Mouse (Mus musculus) forebrain, embryonic 14.5 days (tissue): Measurements from ENCODE around the gene Sipa1l1. TPM values are rescaled to one million over a fixed set of nuclear protein-coding genes. Genes with fewer than 3 reads are reported as not detected.
A peak's percentile ranks its signal among the peaks of the same experiment; 100 is the strongest.

Source experiments
- ATAC-seq: fragments of 200-750 bp; cut with Nextera tagmentation; 2 replicates; pipeline ENCODE4 v1.8.0; 2017; ENCODE audit warnings: mild to moderate bottlenecking, moderate library complexity
- DNase-seq: peaks from one replicate; pipeline ENCODE4 v3.0.0-alpha.2; 2015; ENCODE audit warnings: low spot score
- H3K27ac ChIP-seq: fragments of 300-500 bp; sonication (generic); 2 replicates; pipeline ENCODE4 v1.5.1; 2014; ENCODE audit warnings: low read depth, mild to moderate bottlenecking, control low read depth, low read length, moderate library complexity
- H3K27me3 ChIP-seq: fragments of 300-500 bp; sonication (generic); replicated peaks from 2 replicates; pipeline ENCODE4 v1.6.1; 2014; ENCODE audit warnings: low read length, control low read depth, mixed read lengths; ENCODE audit not compliant: control insufficient read depth, insufficient read depth
- H3K36me3 ChIP-seq: fragments of 300-500 bp; sonication (generic); 2 replicates; pipeline ENCODE4 v1.6.1; 2014; ENCODE audit warnings: low read length, control low read depth; ENCODE audit not compliant: control insufficient read depth, insufficient read depth
- H3K4me1 ChIP-seq: fragments of 300-500 bp; sonication (generic); 2 replicates; pipeline ENCODE4 v1.6.1; 2014; ENCODE audit warnings: antibody characterized with exemption, low read length, control low read depth; ENCODE audit not compliant: control insufficient read depth, insufficient read depth
- H3K4me2 ChIP-seq: fragments of 300-500 bp; sonication (generic); 2 replicates; pipeline ENCODE4 v1.6.1; 2014; ENCODE audit warnings: mild to moderate bottlenecking, control low read depth, low read length
- H3K4me3 ChIP-seq: fragments of 300-500 bp; sonication (generic); 2 replicates; pipeline ENCODE4 v1.5.1; 2014; ENCODE audit warnings: low read depth, low read length, control low read depth
- H3K9ac ChIP-seq: fragments of 300-500 bp; sonication (generic); 2 replicates; pipeline ENCODE4 v1.6.1; 2014; ENCODE audit warnings: mild to moderate bottlenecking, low read length, control low read depth, moderate library complexity
- H3K9me3 ChIP-seq: fragments of 300-500 bp; sonication (generic); replicated peaks from 2 replicates; pipeline ENCODE4 v1.6.1; 2016; ENCODE audit warnings: low read length, control low read depth, mixed read lengths; ENCODE audit not compliant: control insufficient read depth
- WGBS: fragments of 180-500 bp; shearing (Covaris S2); extraction: QIAGEN DNeasy Blood & Tissue Kit; methylation state at CpG from one replicate; pipeline ENCODE4 v1.1.7; 2014; 5-methylcytosine and 5-hydroxymethylcytosine counted together
- polyA plus RNA-seq: library from polyadenylated mRNA; unstranded; fragments of >200 nt; fragmentation: Nextera tagmentation; extraction: Ambion mirVana; gene quantifications from 2 replicates; pipeline ENCODE4 v1.2.1, GENCODE M21; 2014

The Sipa1l1 gene
- polyA plus RNA-seq, 1 experiment from 2014 or later, result 13.5 TPM

GRCm38 (mm10) chr12:82469706-82470361 lies 300.7 kb downstream of the Sipa1l1 start:
- peak overlapping the region; percentile 61 for H3K9ac ChIP-seq
- no peaks in the 10 kb centered on the region for H3K27me3 ChIP-seq
- 5% methylated on average over 12 of the region's 12 CpGs for WGBS
- DNase-seq, result peak; percentile 94
- H3K9me3 ChIP-seq, result no peaks in the 10 kb centered on the region
- 0 out of 2 replicates have a peak overlapping the region, but pooled peaks have one; percentile 50 for H3K27ac ChIP-seq
- peak overlapping the region; percentile 92 for H3K4me2 ChIP-seq
- no peaks in the 10 kb centered on the region for H3K36me3 ChIP-seq
- peak overlapping the region; percentile 49 for H3K4me3 ChIP-seq
- peak; percentile 90 for ATAC-seq
- no peaks in the 10 kb centered on the region for H3K4me1 ChIP-seq

GRCm38 (mm10) chr12:82470362-82470936 lies 301.3 kb downstream of the Sipa1l1 start:
- peak overlapping the region; percentile 50; the same call in 1 of the 2 replicates for H3K27ac ChIP-seq
- peak overlapping the region; percentile 61 for H3K9ac ChIP-seq
- peak; percentile 96 for DNase-seq
- 2% methylated on average over 18 of the region's 18 CpGs for WGBS
- ATAC-seq, result peak; percentile 95
- H3K4me2 ChIP-seq, result peak overlapping the region; percentile 92
- peak overlapping the region; percentile 49 for H3K4me3 ChIP-seq
- no peaks in the 10 kb centered on the region for H3K27me3 ChIP-seq
- no peaks in the 10 kb centered on the region for H3K4me1 ChIP-seq
- no peaks in the 10 kb centered on the region for H3K36me3 ChIP-seq
- H3K9me3 ChIP-seq, result no peaks in the 10 kb centered on the region

GRCm38 (mm10) chr12:82472796-82473195 lies 303.7 kb downstream of the Sipa1l1 start:
- no peak for DNase-seq
- no peaks in the 10 kb centered on the region for H3K9me3 ChIP-seq
- no peak for ATAC-seq
- H3K27me3 ChIP-seq, result no peaks in the 10 kb centered on the region
- no peak overlapping the region for H3K4me2 ChIP-seq
- H3K36me3 ChIP-seq, result no peaks in the 10 kb centered on the region
- H3K4me3 ChIP-seq, result no peak overlapping the region
- no peak overlapping the region for H3K9ac ChIP-seq
- no peaks in the 10 kb centered on the region for H3K4me1 ChIP-seq
- H3K27ac ChIP-seq, result no peak overlapping the region
- 86% methylated on average over 3 of the region's 3 CpGs for WGBS

GRCm38 (mm10) chr12:82473238-82473637 lies 304.1 kb downstream of the Sipa1l1 start:
- WGBS, result 87% methylated on average over 4 of the region's 4 CpGs
- DNase-seq, result no peak

GRCm38 (mm10) chr12:82474409-82474808 lies 305.3 kb downstream of the Sipa1l1 start:
- no peak overlapping the region for H3K27ac ChIP-seq
- no peak for ATAC-seq
- H3K9me3 ChIP-seq, result no peaks in the 10 kb centered on the region
- 89% methylated on average over 4 of the region's 4 CpGs for WGBS
- H3K4me3 ChIP-seq, result no peak overlapping the region
- H3K4me2 ChIP-seq, result no peak overlapping the region
- no peaks in the 10 kb centered on the region for H3K4me1 ChIP-seq
- no peaks in the 10 kb centered on the region for H3K36me3 ChIP-seq
- DNase-seq, result no peak
- H3K27me3 ChIP-seq, result no peaks in the 10 kb centered on the region
- H3K9ac ChIP-seq, result no peak overlapping the region

More at GRCm38 (mm10) chr12:82473238-82473637, 304.1 kb downstream of the Sipa1l1 start:
- Histone ChIP-seq H3K27ac (no peak overlapping the region), H3K4me2 (no peak overlapping the region), H3K9me3 (no peaks in the 10 kb centered on the region), H3K36me3 (no peaks in the 10 kb centered on the region), H3K4me1 (no peaks in the 10 kb centered on the region), H3K9ac (no peak overlapping the region), H3K27me3 (no peaks in the 10 kb centered on the region), H3K4me3 (no peak overlapping the region)
- no peak for ATAC-seq

- no peak for ATAC-seq
- 88% methylated on average over 10 of the region's 10 CpGs for WGBS
- H3K4me3 ChIP-seq, result no peak overlapping the region
Observed at GRCm38 (mm10) chr12:82476028-82476427, 306.9 kb downstream of the Sipa1l1 start.

GRCm38 (mm10) chr12:82476580-82476979 lies 307.5 kb downstream of the Sipa1l1 start:
- H3K9me3 ChIP-seq, result no peaks in the 10 kb centered on the region
- H3K9ac ChIP-seq, result no peak overlapping the region
- no peak overlapping the region for H3K27ac ChIP-seq
- H3K4me2 ChIP-seq, result no peak overlapping the region
- ATAC-seq (no peak), DNase-seq (no peak)
- H3K4me3 ChIP-seq, result no peak overlapping the region
- no peaks in the 10 kb centered on the region for H3K27me3 ChIP-seq
- no peaks in the 10 kb centered on the region for H3K36me3 ChIP-seq
- H3K4me1 ChIP-seq, result no peaks in the 10 kb centered on the region
- WGBS, result 54% methylated on average over 2 of the region's 2 CpGs

More at GRCm38 (mm10) chr12:82476028-82476427, 306.9 kb downstream of the Sipa1l1 start:
- no peaks in the 10 kb centered on the region for H3K4me1 ChIP-seq
- no peak overlapping the region for H3K4me2 ChIP-seq
- DNase-seq, result no peak
- H3K9me3 ChIP-seq, result no peaks in the 10 kb centered on the region
- H3K9ac ChIP-seq, result no peak overlapping the region
- H3K27ac ChIP-seq, result no peak overlapping the region
- H3K36me3 ChIP-seq, result no peaks in the 10 kb centered on the region
- no peaks in the 10 kb centered on the region for H3K27me3 ChIP-seq

GRCm38 (mm10) chr12:82477826-82478225 lies 308.7 kb downstream of the Sipa1l1 start:
- DNase-seq (no peak), ATAC-seq (no peak)
- no peaks in the 10 kb centered on the region for H3K9me3 ChIP-seq
- no peak overlapping the region for H3K4me2 ChIP-seq
- WGBS, result 38% methylated on average over 5 of the region's 5 CpGs
- H3K27me3 ChIP-seq, result no peaks in the 10 kb centered on the region
- no peak overlapping the region for H3K4me3 ChIP-seq
- no peaks in the 10 kb centered on the region for H3K36me3 ChIP-seq
- no peaks in the 10 kb centered on the region for H3K4me1 ChIP-seq
- no peak overlapping the region for H3K9ac ChIP-seq
- no peak overlapping the region for H3K27ac ChIP-seq

GRCm38 (mm10) chr12:82478256-82478655 lies 309.1 kb downstream of the Sipa1l1 start:
- Histone ChIP-seq H3K36me3 (no peaks in the 10 kb centered on the region), H3K4me1 (no peaks in the 10 kb centered on the region), H3K9ac (no peak overlapping the region), H3K27me3 (no peaks in the 10 kb centered on the region), H3K27ac (no peak overlapping the region), H3K4me2 (no peak overlapping the region), H3K9me3 (no peaks in the 10 kb centered on the region), H3K4me3 (no peak overlapping the region)
- DNase-seq (no peak), ATAC-seq (no peak)
- 10% methylated on average over 8 of the region's 8 CpGs for WGBS
